Mouse (Mus musculus) layer of hippocampus, adult 9-11 months (tissue): ENCODE measurements around the gene Olfr348.

Source experiments
- DNase-seq: peaks from one replicate; pipeline ENCODE4 v3.0.0; 2022

Gene Olfr348

GRCm38 (mm10) chr2:36783976-36784375 lies at the start of gene Olfr348:
Gene Olfr348 (plus strand): TSS chr2:36784276.
- no peak for DNase-seq

GRCm38 (mm10) chr2:36736226-36736625 lies 47.9 kb upstream of the Olfr348 start:
- no peak for DNase-seq

GRCm38 (mm10) chr2:36790238-36790637 lies 6.2 kb downstream of the Olfr348 start, which contains the start of gene Olfr50:
Gene Olfr50 (plus strand): TSS chr2:36790538.
- DNase-seq, result no peak

GRCm38 (mm10) chr2:36816932-36817331 lies 32.9 kb downstream of the Olfr348 start, which contains the start of gene Olfr3:
Gene Olfr3 (minus strand): TSS chr2:36817032.
- DNase-seq, result no peak
